ENCODE assay signal across 8 mouse cellular contexts in the genomic region with DNA sequence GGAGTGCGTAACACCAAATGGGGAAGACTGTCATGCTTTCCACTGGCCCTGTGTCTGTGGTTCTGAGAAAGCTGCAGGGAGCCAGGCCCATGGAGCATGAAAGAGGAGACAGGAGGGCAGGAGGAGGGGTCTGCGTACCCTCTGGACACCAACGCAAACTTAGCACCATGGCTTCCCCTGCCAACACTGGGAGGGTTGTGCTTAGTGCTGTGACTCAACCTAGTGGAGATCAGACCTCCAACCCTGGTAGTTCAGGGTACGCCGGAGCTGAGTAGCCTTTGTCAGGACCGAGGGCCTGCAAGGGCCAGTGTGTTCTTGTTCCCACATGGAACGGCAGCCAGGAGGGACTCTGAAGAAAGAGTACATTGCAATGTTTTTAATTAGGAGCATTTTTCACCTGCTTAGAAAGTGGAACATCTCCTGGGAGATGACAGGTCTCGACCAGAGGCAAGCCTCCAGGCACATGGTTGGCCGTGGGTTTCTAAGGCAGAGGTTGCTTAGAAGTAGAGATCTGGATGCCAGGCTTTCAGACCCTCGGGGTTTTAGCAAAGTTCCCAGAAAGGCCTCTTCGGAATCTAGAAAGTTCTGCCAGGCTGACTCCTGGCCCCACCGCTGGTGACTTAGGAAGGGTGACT.
DNase-seq lines count a peak whose midpoint lies in the region; ATAC-seq and TF ChIP-seq lines count a peak whose summit lies in the region.

No protein-coding gene starts in this region.

- no peak overlapping the region for H3K4me3 ChIP-seq in layer of hippocampus, adult 2 months
- peak overlapping the region; percentile 34 for H3K4me3 ChIP-seq in forebrain, embryonic 10.5 days
- H3K4me3 ChIP-seq in limb, embryonic 12.5 days (replicated peaks), result peak overlapping the region; percentile 4; the same call in 1 of the 2 replicates

- H3K9ac ChIP-seq in limb, embryonic 12.5 days (replicated peaks), result peak overlapping the region; percentile 34; the same call in 1 of the 2 replicates

- TF ChIP-seq CTCF in layer of hippocampus, adult 2 months (conservative IDR thresholded peaks at IDR 0.05), result no peak

- H3K4me2 ChIP-seq in limb, embryonic 12.5 days, result peak overlapping the region; percentile 49

- no peaks in the 10 kb centered on the region for H3K9me3 ChIP-seq in forebrain, embryonic 10.5 days
- no peaks in the 10 kb centered on the region for H3K9me3 ChIP-seq in limb, embryonic 12.5 days

- 68% methylated on average over 12 of the region's 12 CpGs for WGBS in forebrain, embryonic 10.5 days
- WGBS in limb, embryonic 12.5 days, result 45% methylated on average over 12 of the region's 12 CpGs

- peak overlapping the region; percentile 98 for H3K27ac ChIP-seq in layer of hippocampus, adult 2 months
- H3K27ac ChIP-seq in forebrain, embryonic 10.5 days, result peak overlapping the region; percentile 91
- H3K27ac ChIP-seq in limb, embryonic 12.5 days, result peak overlapping the region; percentile 99

- ATAC-seq in limb, embryonic 12.5 days (ENCODE audit: insufficient number of reproducible peaks, insufficient read depth, low FRiP score, low TSS enrichment, low read depth), result no peak; the same call in none of the 2 replicates

- peaks cover 20% of the 10 kb centered on the region; the same call in 1 of the 2 replicates for H3K27me3 ChIP-seq in forebrain, embryonic 10.5 days (ENCODE audit: poor library complexity, severe bottlenecking)
- no peaks in the 10 kb centered on the region for H3K27me3 ChIP-seq in limb, embryonic 12.5 days

- H3K4me1 ChIP-seq in forebrain, embryonic 10.5 days, result peaks cover 76% of the 10 kb centered on the region
- H3K4me1 ChIP-seq in limb, embryonic 12.5 days (replicated peaks), result peaks cover 72% of the 10 kb centered on the region

- peak; percentile 41 to 49 for DNase-seq in layer of hippocampus, adult 2 months (ENCODE audit: low spot score in 2 of 2)
- no peak for DNase-seq in layer of hippocampus, adult 9-10 months (ENCODE audit: low spot score)
- DNase-seq in NIH3T3 (ENCODE audit: low read depth), result peak; percentile 70
- no peak for DNase-seq in forebrain, embryonic 10.5 days (ENCODE audit: extremely low spot score, low spot score)
- peak; percentile 40 for DNase-seq in skeletal muscle tissue, adult 2 months (ENCODE audit: low read depth, low spot score)
- DNase-seq in adrenal gland, postnatal 4 days (ENCODE audit: low spot score in 2 of 2), result no peak
- no peak for DNase-seq in lung, postnatal 4 days

- H3K36me3 ChIP-seq in forebrain, embryonic 10.5 days (replicated peaks), result no peaks in the 10 kb centered on the region
- no peaks in the 10 kb centered on the region for H3K36me3 ChIP-seq in limb, embryonic 12.5 days

Comparison
In these comparisons a context has a peak if more than half of its experiments do, and no peak if none do; other contexts are left out.
1. DNase-seq: peak in layer of hippocampus, adult 2 months (2 of 2), NIH3T3 (single experiment) and skeletal muscle tissue, adult 2 months (single experiment); none in layer of hippocampus, adult 9-10 months (single experiment), forebrain, embryonic 10.5 days (single experiment), adrenal gland, postnatal 4 days (0 of 2) and lung, postnatal 4 days (0 of 2).
2. Peak in every context shown above with its lines, with median percentiles within 50 percentile points of each other: H3K27ac ChIP-seq.